Mouse (Mus musculus): ENCODE measurements around the gene Gtf2a1. TPM values are rescaled to one million over a fixed set of nuclear protein-coding genes. Genes with fewer than 3 reads are reported as not detected.

The Gtf2a1 gene
- total and polyA plus RNA-seq, 2 experiments: 9.7 to 19.1 TPM

DNA sequence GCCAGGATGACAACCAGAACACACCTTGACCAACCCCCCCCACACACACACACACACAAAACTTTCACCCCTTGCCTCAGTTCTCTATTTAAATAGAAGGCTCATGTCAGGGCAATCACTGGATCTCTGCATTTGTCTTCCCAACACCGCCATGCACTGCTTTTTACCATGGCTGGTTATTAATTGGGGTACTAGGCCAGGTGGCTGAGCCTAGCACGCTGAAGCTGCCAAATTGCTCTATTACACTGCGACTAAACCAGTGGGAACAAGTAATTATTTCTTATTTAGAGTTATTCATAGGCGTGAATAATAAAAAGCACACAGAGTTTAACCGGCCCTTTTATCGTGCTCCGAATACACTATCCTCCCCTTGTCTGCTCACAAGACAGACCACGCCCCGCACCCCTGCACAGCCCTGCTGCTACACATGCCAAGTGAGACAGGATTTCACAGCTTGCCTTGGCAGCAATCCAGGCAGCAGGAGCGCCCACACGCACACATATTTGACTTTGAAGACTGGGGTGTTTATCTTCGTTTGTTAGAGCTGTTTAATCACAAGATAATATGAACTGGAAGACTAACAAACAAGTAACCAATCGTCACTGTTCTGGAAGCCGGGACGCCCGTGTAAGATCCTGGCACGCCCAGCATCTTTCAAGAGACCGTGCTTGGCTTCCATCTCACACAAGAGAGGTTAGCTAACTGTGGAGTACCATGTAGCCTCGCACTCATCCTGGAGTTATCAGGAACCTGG is 38.3 kb downstream of the Gtf2a1 start:
- Histone ChIP-seq H3K27me3 (ENCODE audit: control insufficient read depth, insufficient read depth, low read length) (no peaks in the 10 kb centered on the region), H3K9ac (ENCODE audit: low read depth, low read length) (no peak overlapping the region), H3K4me3 (ENCODE audit: insufficient read depth, low read depth, low read length) (no peak overlapping the region), H3K4me1 (ENCODE audit: control insufficient read depth, insufficient read depth, low read length) (no peaks in the 10 kb centered on the region), H3K27ac (replicated peaks; ENCODE audit: insufficient read depth, low read depth, low read length) (no peak overlapping the region), H3K36me3 (ENCODE audit: control insufficient read depth, insufficient read depth, low read length) (peaks cover 2% of the 10 kb centered on the region), H3K79me2 (ENCODE audit: control insufficient read depth, insufficient read depth, low read length) (no peaks in the 10 kb centered on the region)
- DNase-seq (ENCODE audit: extremely low read depth, low read depth, low spot score): peak; percentile 66
- 24% methylated on average over 19 of the region's 19 CpGs for WGBS
- TF ChIP-seq POLR2A (IDR thresholded peaks at IDR 0.05; ENCODE audit: extremely low read depth, insufficient read depth, low read length): no peak
- no peak for TF ChIP-seq CTCF (IDR thresholded peaks at IDR 0.05; ENCODE audit: low read depth, low read length)

DNA sequence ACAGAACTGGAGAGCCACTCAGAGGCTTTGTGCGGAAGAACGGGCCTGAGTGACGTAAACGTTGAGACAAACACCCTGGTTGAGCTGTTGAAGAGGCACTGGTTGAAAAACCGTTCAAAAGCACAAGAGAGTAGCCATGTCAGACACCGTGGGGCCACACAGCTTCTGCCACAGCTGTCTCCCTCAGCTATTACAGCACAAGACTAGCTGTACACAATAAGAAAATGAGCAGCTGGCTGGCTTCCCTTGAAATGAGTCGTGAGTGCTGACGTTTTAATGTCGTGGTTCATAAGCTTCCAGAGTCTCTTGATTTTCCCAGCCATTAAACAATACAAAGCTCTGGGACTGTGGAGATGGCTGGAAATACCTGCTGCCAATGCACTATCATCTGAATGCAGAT is 40.8 kb downstream of the Gtf2a1 start:
- DNase-seq (ENCODE audit: extremely low read depth, low read depth, low spot score): no peak
- H3K4me1 ChIP-seq (ENCODE audit: control insufficient read depth, insufficient read depth, low read length): no peaks in the 10 kb centered on the region
- no peaks in the 10 kb centered on the region for H3K36me3 ChIP-seq (ENCODE audit: control insufficient read depth, insufficient read depth, low read length)
- no peak overlapping the region for H3K27ac ChIP-seq (replicated peaks; ENCODE audit: insufficient read depth, low read depth, low read length)
- H3K79me2 ChIP-seq (ENCODE audit: control insufficient read depth, insufficient read depth, low read length): no peaks in the 10 kb centered on the region
- WGBS: 92% methylated on average over 9 of the region's 9 CpGs
- TF ChIP-seq CTCF (IDR thresholded peaks at IDR 0.05; ENCODE audit: low read depth, low read length): no peak
- no peak for TF ChIP-seq POLR2A (IDR thresholded peaks at IDR 0.05; ENCODE audit: extremely low read depth, insufficient read depth, low read length)
- no peak overlapping the region for H3K4me3 ChIP-seq (ENCODE audit: insufficient read depth, low read depth, low read length)
- no peaks in the 10 kb centered on the region for H3K27me3 ChIP-seq (ENCODE audit: control insufficient read depth, insufficient read depth, low read length)
- H3K9ac ChIP-seq (ENCODE audit: low read depth, low read length): no peak overlapping the region

DNA sequence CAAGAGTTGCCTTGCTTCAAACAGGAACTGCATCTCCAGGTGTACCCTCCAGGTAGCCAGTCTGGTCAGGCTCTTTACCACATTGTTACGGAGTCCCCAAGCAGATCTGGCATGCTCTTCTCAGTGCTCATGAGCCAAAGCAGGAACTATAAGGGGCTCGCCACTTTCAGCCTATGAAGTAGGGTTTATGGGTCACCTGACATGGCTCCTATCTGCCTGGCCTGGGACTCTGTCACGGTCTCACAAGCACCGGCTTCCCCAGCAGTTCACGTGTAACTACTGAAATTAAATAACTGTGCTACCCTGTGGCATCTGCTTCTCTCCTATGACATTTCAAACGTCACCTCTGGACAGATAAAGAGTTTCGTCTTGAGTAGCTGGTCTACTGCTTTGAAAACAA is 50.1 kb downstream of the Gtf2a1 start:
- TF ChIP-seq POLR2A (IDR thresholded peaks at IDR 0.05; ENCODE audit: extremely low read depth, insufficient read depth, low read length) (no peak), CTCF (IDR thresholded peaks at IDR 0.05; ENCODE audit: low read depth, low read length) (no peak)
- Histone ChIP-seq H3K9ac (ENCODE audit: low read depth, low read length) (no peak overlapping the region), H3K36me3 (ENCODE audit: control insufficient read depth, insufficient read depth, low read length) (no peaks in the 10 kb centered on the region), H3K4me3 (ENCODE audit: insufficient read depth, low read depth, low read length) (no peak overlapping the region), H3K4me1 (ENCODE audit: control insufficient read depth, insufficient read depth, low read length) (no peaks in the 10 kb centered on the region), H3K79me2 (ENCODE audit: control insufficient read depth, insufficient read depth, low read length) (no peaks in the 10 kb centered on the region), H3K27ac (replicated peaks; ENCODE audit: insufficient read depth, low read depth, low read length) (no peak overlapping the region), H3K27me3 (ENCODE audit: control insufficient read depth, insufficient read depth, low read length) (no peaks in the 10 kb centered on the region)
- no peak for DNase-seq (ENCODE audit: extremely low read depth, low read depth, low spot score)
- WGBS: 89% methylated on average over 7 of the region's 7 CpGs

DNA sequence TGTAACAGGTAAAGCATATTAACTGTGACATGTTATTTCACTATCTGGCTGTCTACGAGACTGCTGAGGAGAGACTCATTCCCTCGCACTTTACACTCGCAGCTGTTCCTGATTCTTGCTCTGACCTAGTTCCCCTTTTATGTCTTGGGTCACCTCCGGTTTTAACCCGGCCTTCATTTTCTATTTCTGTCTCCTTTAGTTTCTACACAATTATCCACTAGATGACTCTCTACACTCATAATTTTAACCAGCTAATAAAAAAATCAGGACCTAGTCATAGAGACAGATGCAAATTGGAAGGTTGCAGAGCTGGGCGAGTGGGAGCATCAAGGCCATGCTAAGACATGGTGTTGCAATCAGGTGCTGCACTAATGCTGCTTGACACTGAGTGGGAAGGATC is 55.8 kb downstream of the Gtf2a1 start:
- H3K4me1 ChIP-seq (ENCODE audit: control insufficient read depth, insufficient read depth, low read length): no peaks in the 10 kb centered on the region
- H3K4me3 ChIP-seq (ENCODE audit: insufficient read depth, low read depth, low read length): no peak overlapping the region
- no peak overlapping the region for H3K9ac ChIP-seq (ENCODE audit: low read depth, low read length)
- peak; percentile 5 for DNase-seq (ENCODE audit: extremely low read depth, low read depth, low spot score)
- TF ChIP-seq POLR2A (IDR thresholded peaks at IDR 0.05; ENCODE audit: extremely low read depth, insufficient read depth, low read length) (no peak), CTCF (IDR thresholded peaks at IDR 0.05; ENCODE audit: low read depth, low read length) (no peak)
- no peaks in the 10 kb centered on the region for H3K27me3 ChIP-seq (ENCODE audit: control insufficient read depth, insufficient read depth, low read length)
- 83% methylated on average over 6 of the region's 6 CpGs for WGBS
- no peaks in the 10 kb centered on the region for H3K36me3 ChIP-seq (ENCODE audit: control insufficient read depth, insufficient read depth, low read length)
- H3K27ac ChIP-seq (replicated peaks; ENCODE audit: insufficient read depth, low read depth, low read length): no peak overlapping the region
- no peaks in the 10 kb centered on the region for H3K79me2 ChIP-seq (ENCODE audit: control insufficient read depth, insufficient read depth, low read length)

DNA sequence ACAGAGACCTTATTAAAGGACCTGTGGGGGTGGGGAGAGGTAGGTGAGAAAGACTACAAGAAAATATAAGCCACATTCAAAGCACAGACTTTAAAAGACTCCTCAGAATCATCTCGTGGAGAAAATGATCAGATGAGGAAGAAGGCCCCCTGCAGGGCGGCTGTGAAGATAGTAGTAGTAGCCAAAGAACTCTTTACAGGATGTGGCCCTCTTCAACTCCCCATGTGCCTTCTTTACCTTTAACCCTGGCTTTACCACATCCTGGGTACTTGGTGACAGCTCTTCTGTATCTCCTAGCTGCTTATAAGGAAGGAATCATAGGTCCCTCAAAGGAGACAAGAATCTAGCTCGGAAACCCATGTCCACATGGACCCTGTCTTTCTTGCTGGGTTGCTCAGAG is 66.7 kb downstream of the Gtf2a1 start:
- Histone ChIP-seq H3K27me3 (ENCODE audit: control insufficient read depth, insufficient read depth, low read length) (no peaks in the 10 kb centered on the region), H3K36me3 (ENCODE audit: control insufficient read depth, insufficient read depth, low read length) (no peaks in the 10 kb centered on the region), H3K9ac (ENCODE audit: low read depth, low read length) (no peak overlapping the region), H3K27ac (replicated peaks; ENCODE audit: insufficient read depth, low read depth, low read length) (no peak overlapping the region), H3K4me1 (ENCODE audit: control insufficient read depth, insufficient read depth, low read length) (no peaks in the 10 kb centered on the region), H3K4me3 (ENCODE audit: insufficient read depth, low read depth, low read length) (no peak overlapping the region), H3K79me2 (ENCODE audit: control insufficient read depth, insufficient read depth, low read length) (no peaks in the 10 kb centered on the region)
- 59% methylated on average over 3 of the region's 3 CpGs for whole genome bisulfite sequencing
- DNase-seq (ENCODE audit: extremely low read depth, low read depth, low spot score): no peak
- TF ChIP-seq POLR2A (IDR thresholded peaks at IDR 0.05; ENCODE audit: extremely low read depth, insufficient read depth, low read length): no peak
- TF ChIP-seq CTCF (IDR thresholded peaks at IDR 0.05; ENCODE audit: low read depth, low read length): no peak

DNA sequence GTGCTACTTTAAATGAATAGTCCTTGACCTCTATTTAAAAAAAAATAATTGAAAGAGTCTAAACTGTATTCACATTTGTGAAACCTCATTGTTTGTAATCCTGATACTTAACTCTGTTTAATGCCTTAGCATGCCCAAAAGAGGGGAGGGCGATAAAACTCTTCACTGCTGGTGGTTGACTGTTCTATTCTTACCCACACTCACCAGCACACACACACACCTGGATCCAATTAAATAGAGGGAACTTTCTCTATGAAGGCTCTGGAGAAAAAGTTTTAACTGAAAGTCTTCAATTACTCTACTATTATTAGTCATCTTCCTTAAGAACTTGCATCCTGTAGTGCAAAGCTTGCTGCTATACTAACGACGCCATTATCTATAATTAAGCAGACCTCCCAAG is 72.5 kb downstream of the Gtf2a1 start:
- TF ChIP-seq POLR2A (IDR thresholded peaks at IDR 0.05; ENCODE audit: extremely low read depth, insufficient read depth, low read length) (no peak), CTCF (IDR thresholded peaks at IDR 0.05; ENCODE audit: low read depth, low read length) (no peak)
- no peaks in the 10 kb centered on the region for H3K27me3 ChIP-seq (ENCODE audit: control insufficient read depth, insufficient read depth, low read length)
- H3K4me3 ChIP-seq (ENCODE audit: insufficient read depth, low read depth, low read length): no peak overlapping the region
- no peaks in the 10 kb centered on the region for H3K4me1 ChIP-seq (ENCODE audit: control insufficient read depth, insufficient read depth, low read length)
- no peaks in the 10 kb centered on the region for H3K36me3 ChIP-seq (ENCODE audit: control insufficient read depth, insufficient read depth, low read length)
- WGBS: 86% methylated on average over 3 of the region's 3 CpGs
- no peak for DNase-seq (ENCODE audit: extremely low read depth, low read depth, low spot score)
- no peak overlapping the region for H3K27ac ChIP-seq (replicated peaks; ENCODE audit: insufficient read depth, low read depth, low read length)
- no peak overlapping the region for H3K9ac ChIP-seq (ENCODE audit: low read depth, low read length)
- H3K79me2 ChIP-seq (ENCODE audit: control insufficient read depth, insufficient read depth, low read length): no peaks in the 10 kb centered on the region
